17 mouse cellular contexts compared by ENCODE assay signal in the genomic region with DNA sequence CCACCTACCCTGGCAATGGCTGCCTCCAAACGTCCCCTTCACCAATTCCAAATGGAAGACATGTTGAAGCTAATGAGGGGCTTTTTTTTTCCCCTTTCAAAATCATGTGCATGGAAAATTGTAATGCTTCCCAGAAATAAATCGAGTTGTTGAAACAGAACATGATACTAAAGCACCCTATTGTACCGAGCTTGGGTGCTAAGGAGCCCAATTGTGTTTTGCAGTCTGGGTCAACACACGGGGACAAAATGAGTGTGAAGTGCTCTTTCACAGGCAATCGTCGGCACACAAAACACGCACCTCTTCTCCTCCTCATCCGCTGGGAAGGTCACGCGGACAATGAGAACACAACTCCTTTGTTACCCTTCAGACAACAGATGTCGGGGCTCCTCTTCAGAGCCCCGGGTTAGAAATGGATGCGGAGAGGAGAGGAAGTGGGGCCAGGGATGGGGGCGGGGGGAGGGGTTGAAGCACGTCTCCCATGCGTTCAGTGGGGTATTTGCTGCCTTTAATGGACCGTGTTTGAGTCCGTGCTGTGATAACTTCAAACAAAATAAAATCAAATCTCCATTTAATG. TPM values are rescaled to one million over a fixed set of nuclear protein-coding genes. Genes with fewer than 3 reads are reported as not detected.
DNase-seq lines count a peak whose midpoint lies in the region; ATAC-seq and TF ChIP-seq lines count a peak whose summit lies in the region.
"Had no signal": no experiment of that assay in that cellular context is flagged by ENCODE, and none has a peak within 500 bp of the region (broad histone marks: within the 10 kb centered on the region; RNA-seq: fewer than 3 reads in every experiment).

No protein-coding gene starts in this region.

- peak; percentile 55 for DNase-seq in brain, adult 2 months (ENCODE audit: low read depth, low spot score)
- DNase-seq in forebrain, embryonic 10.5 days (ENCODE audit: extremely low spot score, low spot score): no peak
- peak; percentile 39 for DNase-seq in hindbrain, embryonic 14.5 days (ENCODE audit: low spot score)
- no peak for DNase-seq in midbrain, postnatal 0 days (ENCODE audit: low spot score)
- no peak for DNase-seq in cerebellum, adult 8-10 months
- DNase-seq in adrenal gland, postnatal 36 days: no peak
- DNase-seq in cerebellum, postnatal 4 days (ENCODE audit: low spot score in 2 of 2): no peak
- DNase-seq in left cerebral cortex, adult 2 months (ENCODE audit: extremely low spot score in 1 of 2, low spot score in 2 of 2): no peak
- DNase-seq: heart, adult 2 months; lung, embryonic 14.5 days; thymus, postnatal 14 days had no signal

- H3K36me3 ChIP-seq in forebrain, embryonic 10.5 days (replicated peaks): no peaks in the 10 kb centered on the region
- no peaks in the 10 kb centered on the region for H3K36me3 ChIP-seq in hindbrain, embryonic 14.5 days (replicated peaks; ENCODE audit: control insufficient read depth, insufficient read depth)
- no peaks in the 10 kb centered on the region for H3K36me3 ChIP-seq in midbrain, postnatal 0 days (ENCODE audit: insufficient read depth, low read length)
- H3K36me3 ChIP-seq: G1E; kidney, embryonic 15.5 days had no signal

- WGBS in forebrain, embryonic 10.5 days: 51% methylated on average over 18 of the region's 18 CpGs
- 13% methylated on average over 18 of the region's 18 CpGs for WGBS in hindbrain, embryonic 14.5 days
- 33% methylated on average over 18 of the region's 18 CpGs for WGBS in midbrain, postnatal 0 days

- H3K9me3 ChIP-seq in forebrain, embryonic 10.5 days: no peaks in the 10 kb centered on the region
- H3K9me3 ChIP-seq in hindbrain, embryonic 14.5 days (ENCODE audit: control insufficient read depth, low read length): no peaks in the 10 kb centered on the region
- no peaks in the 10 kb centered on the region for H3K9me3 ChIP-seq in midbrain, postnatal 0 days (ENCODE audit: low read length)
- H3K9me3 ChIP-seq: G1E; kidney, embryonic 15.5 days had no signal

- H3K27ac ChIP-seq in forebrain, embryonic 10.5 days: no peak overlapping the region
- H3K27ac ChIP-seq in hindbrain, embryonic 14.5 days: 0 out of 2 replicates have a peak overlapping the region, but pooled peaks have one; percentile 17
- no peak overlapping the region for H3K27ac ChIP-seq in midbrain, postnatal 0 days (ENCODE audit: low read depth, low read length)
- H3K27ac ChIP-seq in left cerebral cortex, adult 2 months: no peak overlapping the region
- H3K27ac ChIP-seq: heart, adult 2 months; kidney, embryonic 15.5 days had no signal

- 0 out of 2 replicates have a peak overlapping the region, but pooled peaks have one; percentile 36 for H3K9ac ChIP-seq in hindbrain, embryonic 14.5 days
- no peak overlapping the region for H3K9ac ChIP-seq in midbrain, postnatal 0 days (replicated peaks; ENCODE audit: low read length, poor library complexity, severe bottlenecking)
- H3K9ac ChIP-seq: kidney, embryonic 15.5 days; lung, embryonic 14.5 days had no signal

- peak; percentile 24; the same call in 1 of the 2 replicates for ATAC-seq in hindbrain, embryonic 14.5 days (ENCODE audit: low FRiP score)
- ATAC-seq in midbrain, postnatal 0 days (ENCODE audit: low FRiP score): no peak
- ATAC-seq: activated CD4-positive, CD25-positive, alpha-beta regulatory T cell, adult 4 months had no signal

- H3K27me3 ChIP-seq in forebrain, embryonic 10.5 days (ENCODE audit: poor library complexity, severe bottlenecking): peaks cover 66% of the 10 kb centered on the region
- no peaks in the 10 kb centered on the region; the same call in 1 of the 2 replicates for H3K27me3 ChIP-seq in hindbrain, embryonic 14.5 days (ENCODE audit: control insufficient read depth, insufficient read depth, low read length)
- H3K27me3 ChIP-seq in midbrain, postnatal 0 days (ENCODE audit: insufficient read depth, low read length): no peaks in the 10 kb centered on the region
- H3K27me3 ChIP-seq: kidney, embryonic 15.5 days had no signal

- H3K4me1 ChIP-seq in forebrain, embryonic 10.5 days: peaks cover 10% of the 10 kb centered on the region
- H3K4me1 ChIP-seq in hindbrain, embryonic 14.5 days (replicated peaks; ENCODE audit: control insufficient read depth, insufficient read depth, low read length): peaks cover 10% of the 10 kb centered on the region; the same call in 1 of the 2 replicates
- 0 out of 2 replicates have a peak, but pooled peaks cover 4% of the 10 kb centered on the region for H3K4me1 ChIP-seq in midbrain, postnatal 0 days (ENCODE audit: insufficient read depth, low read length)
- H3K4me1 ChIP-seq: kidney, embryonic 15.5 days had no signal

- intact Hi-C loops in left cerebral cortex, adult 2 months (cut with DNase I): no loop called here

- TF ChIP-seq CTCF in midbrain, postnatal 0 days (IDR thresholded peaks at IDR 0.05): no peak
- TF ChIP-seq CTCF in left cerebral cortex, adult 2 months (IDR thresholded peaks at IDR 0.05): no peak

- H3K4me3 ChIP-seq in forebrain, embryonic 10.5 days: peak overlapping the region; percentile 10; the same call in 1 of the 2 replicates
- peak overlapping the region; percentile 14; the same call in 1 of the 2 replicates for H3K4me3 ChIP-seq in hindbrain, embryonic 14.5 days (replicated peaks; ENCODE audit: low read length)
- no peak overlapping the region for H3K4me3 ChIP-seq in midbrain, postnatal 0 days (ENCODE audit: low read depth, low read length)
- H3K4me3 ChIP-seq in left cerebral cortex, adult 2 months: no peak overlapping the region
- H3K4me3 ChIP-seq: heart, adult 2 months; kidney, embryonic 15.5 days had no signal

- H3K4me2 ChIP-seq in hindbrain, embryonic 14.5 days (replicated peaks): peak overlapping the region; percentile 46
- peak overlapping the region; percentile 29; the same call in 1 of the 2 replicates for H3K4me2 ChIP-seq in midbrain, postnatal 0 days (ENCODE audit: low read depth, low read length, poor library complexity, severe bottlenecking)
- H3K4me2 ChIP-seq: kidney, embryonic 15.5 days; lung, embryonic 14.5 days had no signal

RNA-seq across cellular contexts. Expression of gene Jhy, which starts 14.8 kb away (rescaled TPM):
- polyA plus RNA-seq in forebrain, embryonic 10.5 days (2016; fragmentation: Nextera tagmentation; extraction: Ambion mirVana): 0.12 and 0.26 TPM in 2 replicates
- polyA plus RNA-seq in hindbrain, embryonic 14.5 days (2014; fragmentation: Nextera tagmentation; extraction: Ambion mirVana): 1.0 and 1.9 TPM in 2 replicates
- total RNA-seq in midbrain, postnatal 0 days (2014; rRNA removed): 1.5 and 1.6 TPM in 2 replicates
- 0.99 and 1.1 TPM in 2 replicates for polyA plus RNA-seq in midbrain, postnatal 0 days (2015; fragmentation: Nextera tagmentation; extraction: Ambion mirVana)
- not detected for total RNA-seq in adrenal gland, postnatal 36 days (2021)
- under 1 TPM; 0.61 to 0.68 TPM for total RNA-seq in left cerebral cortex, adult 2 months (2021)
- total RNA-seq: heart, adult 2 months; heart, postnatal 25 days; megakaryocyte-erythroid progenitor cell, adult 5-6 weeks had no signal
- polyA plus RNA-seq: activated CD4-positive, CD25-positive, alpha-beta regulatory T cell, adult 4 months; G1E had no signal

RNA-seq across cellular contexts. Expression of gene Crtam, which starts 55.3 kb away (rescaled TPM):
- 0.10 TPM in 1 of 2 replicates, not detected in the other for polyA plus RNA-seq in forebrain, embryonic 10.5 days (2016; fragmentation: Nextera tagmentation; extraction: Ambion mirVana)
- 0.13 and 0.39 TPM in 2 replicates for polyA plus RNA-seq in hindbrain, embryonic 14.5 days (2014; fragmentation: Nextera tagmentation; extraction: Ambion mirVana)
- 0.05 TPM in 1 of 2 replicates, not detected in the other for total RNA-seq in midbrain, postnatal 0 days (2014; rRNA removed)
- polyA plus RNA-seq in midbrain, postnatal 0 days (2015; fragmentation: Nextera tagmentation; extraction: Ambion mirVana): 0.28 and 0.37 TPM in 2 replicates
- not detected for total RNA-seq in adrenal gland, postnatal 36 days (2021)
- under 1 TPM in 1 of 2 experiments, not detected in 1; 0.18 TPM for total RNA-seq in left cerebral cortex, adult 2 months (2021)
- total RNA-seq: heart, adult 2 months; heart, postnatal 25 days had no signal
- polyA plus RNA-seq: cortical plate, adult 2 months; G1E had no signal

Comparison
In these comparisons a context has a peak if more than half of its experiments do, and no peak if none do; other contexts are left out.
1. DNase-seq: peak in brain, adult 2 months (single experiment) and hindbrain, embryonic 14.5 days (single experiment); none in forebrain, embryonic 10.5 days (single experiment), midbrain, postnatal 0 days (single experiment), cerebellum, adult 8-10 months (single experiment), adrenal gland, postnatal 36 days (0 of 2), cerebellum, postnatal 4 days (0 of 2) and left cerebral cortex, adult 2 months (0 of 2).
2. H3K4me3 ChIP-seq: peak in forebrain, embryonic 10.5 days (single experiment) and hindbrain, embryonic 14.5 days (single experiment); none in midbrain, postnatal 0 days (single experiment) and left cerebral cortex, adult 2 months (single experiment).